Mouse (Mus musculus) olfactory bulb, adult 2 months (tissue): ENCODE data around the gene Mrpl14.

Experiments used
- CTCF ChIP-seq: fragments of 200-500 bp; IDR thresholded peaks from 2 replicates; pipeline ENCODE4 v1.5.1; 2012; ENCODE audit warnings: low read depth, mild to moderate bottlenecking, low read length, moderate library complexity; ENCODE audit not compliant: insufficient read depth
- POLR2A ChIP-seq: fragments of 200-500 bp; IDR thresholded peaks from 2 replicates; pipeline ENCODE4 v1.6.1; 2012; ENCODE audit warnings: mild to moderate bottlenecking, low read depth, low read length, moderate library complexity; ENCODE audit not compliant: insufficient read depth

DNA sequence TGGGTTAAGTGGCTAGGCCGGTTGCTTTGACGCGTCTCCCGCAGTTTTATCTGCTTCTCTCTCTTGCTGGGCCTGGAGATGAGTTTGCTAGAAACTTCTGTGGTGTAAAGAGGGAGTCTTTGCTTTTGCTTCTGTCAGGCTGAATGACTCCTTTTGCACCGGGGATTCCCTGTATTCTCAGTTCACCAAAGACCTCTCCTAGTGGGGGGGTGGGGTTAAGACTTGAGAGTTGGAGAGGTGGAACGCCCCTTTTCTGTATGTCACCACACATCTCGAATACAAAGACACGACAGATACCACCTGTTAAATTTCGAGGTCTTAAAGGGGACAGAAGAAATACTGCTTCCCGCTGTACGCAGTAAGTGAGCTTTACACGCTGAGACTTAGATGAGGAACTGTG, 594 bp downstream of the Mrpl14 start, which contains the start of gene Tmem63b:
- no peak for TF ChIP-seq POLR2A
- TF ChIP-seq CTCF, result no peak
